Mouse (Mus musculus) thymus, adult 2 months (tissue): ENCODE results near the gene Rab3a.

Experiments
- CTCF ChIP-seq: fragments of 200-500 bp; IDR thresholded peaks from 2 replicates; pipeline ENCODE4 v1.5.1; 2012; ENCODE audit warnings: mild to moderate bottlenecking, control low read depth, low read length, moderate library complexity, borderline replicate concordance; ENCODE audit not compliant: control insufficient read depth, poor library complexity, insufficient read depth; ENCODE audit errors: extremely low read depth
- POLR2A ChIP-seq: fragments of 200-500 bp; IDR thresholded peaks from 2 replicates; pipeline ENCODE4 v1.6.1; 2012; ENCODE audit warnings: mild to moderate bottlenecking, low read length, control low read depth, moderate library complexity; ENCODE audit not compliant: control insufficient read depth, poor library complexity, insufficient read depth; ENCODE audit errors: extremely low read depth

- TF ChIP-seq CTCF (no peak), POLR2A (no peak)
Measured at GRCm38 (mm10) chr8:70737705-70738104, 16.8 kb upstream of the Rab3a start.
